ENCODE assay signal across 27 mouse cellular contexts in genomic region chr6:6077234-6077633, GRCm38 (mm10).
"Had no signal": no experiment of that assay in that cellular context is flagged by ENCODE, and none has a peak within 500 bp of the region (broad histone marks: within the 10 kb centered on the region; RNA-seq: fewer than 3 reads in every experiment).

No protein-coding gene starts in this region.

- H3K4me1 ChIP-seq: heart, embryonic 13.5 days; heart, embryonic 15.5 days; hindbrain, embryonic 10.5 days; hindbrain, embryonic 12.5 days; kidney, embryonic 15.5 days; limb, embryonic 13.5 days; limb, embryonic 15.5 days; liver, embryonic 12.5 days had no signal

- H3K4me3 ChIP-seq: gastrocnemius, adult 2 months; heart, embryonic 13.5 days; heart, embryonic 15.5 days; hindbrain, embryonic 10.5 days; hindbrain, embryonic 12.5 days; kidney, embryonic 15.5 days; limb, embryonic 13.5 days; limb, embryonic 15.5 days; liver, embryonic 12.5 days had no signal

- H3K36me3 ChIP-seq: hindbrain, embryonic 12.5 days; limb, embryonic 15.5 days had no signal

- ATAC-seq: hindbrain, embryonic 16.5 days; intestine, embryonic 16.5 days; liver, embryonic 12.5 days had no signal

- H3K4me2 ChIP-seq: heart, embryonic 11.5 days; heart, embryonic 13.5 days; heart, embryonic 15.5 days; hindbrain, embryonic 12.5 days; hindbrain, embryonic 14.5 days; kidney, embryonic 15.5 days; limb, embryonic 13.5 days; limb, embryonic 15.5 days; liver, embryonic 12.5 days had no signal

- H3K27me3 ChIP-seq: heart, embryonic 13.5 days; heart, embryonic 15.5 days; hindbrain, embryonic 12.5 days; kidney, embryonic 15.5 days; limb, embryonic 13.5 days; limb, embryonic 15.5 days; liver, embryonic 12.5 days had no signal

- H3K9ac ChIP-seq: heart, embryonic 13.5 days; heart, embryonic 15.5 days; hindbrain, embryonic 12.5 days; hindbrain, embryonic 14.5 days; kidney, embryonic 15.5 days; limb, embryonic 13.5 days; limb, embryonic 15.5 days; liver, embryonic 12.5 days had no signal

- H3K9me3 ChIP-seq: heart, embryonic 13.5 days; heart, embryonic 15.5 days; hindbrain, embryonic 12.5 days; kidney, embryonic 15.5 days; limb, embryonic 13.5 days; limb, embryonic 15.5 days; liver, embryonic 12.5 days had no signal

- H3K27ac ChIP-seq: gastrocnemius, adult 2 months; heart, embryonic 13.5 days; heart, embryonic 15.5 days; hindbrain, embryonic 10.5 days; hindbrain, embryonic 12.5 days; hindbrain, embryonic 14.5 days; kidney, embryonic 15.5 days; kidney, postnatal 0 days; limb, embryonic 13.5 days; limb, embryonic 15.5 days; liver, embryonic 12.5 days had no signal

- DNase-seq: gastrocnemius, adult 2 months; gastrocnemius, postnatal 10 days; gastrocnemius, postnatal 25 days; heart, adult 18-20 months; heart, postnatal 14 days; heart, postnatal 36 days; kidney, adult 11 months; kidney, adult 2 months; kidney, adult 9 months; kidney, postnatal 14 days; kidney, postnatal 36 days; layer of hippocampus, adult 9-11 months; layer of hippocampus, postnatal 36 days; left cerebral cortex, postnatal 4 days had no signal
